Mouse (Mus musculus) intestine, postnatal 0 days (tissue): ENCODE results near the gene Plekhj1. TPM values are rescaled to one million over a fixed set of nuclear protein-coding genes. Genes with fewer than 3 reads are reported as not detected.
"Not testable (repeated sequence)": the region's sequence is repeated elsewhere in the genome, so short reads cannot be mapped to it uniquely, and the experiment has no call there.

Experiments
- ATAC-seq: fragments of 200-750 bp; cut with Nextera tagmentation; 2 replicates; pipeline ENCODE4 v1.8.0; 2017; ENCODE audit warnings: mild to moderate bottlenecking, moderate TSS enrichment, moderate library complexity
- H3K27ac ChIP-seq: fragments of 300-500 bp; sonication (generic); 2 replicates; pipeline ENCODE4 v1.5.1; 2014; ENCODE audit warnings: mild to moderate bottlenecking, low read depth, low read length, moderate library complexity
- H3K27me3 ChIP-seq: fragments of 300-500 bp; sonication (generic); replicated peaks from 2 replicates; pipeline ENCODE4 v1.6.1; 2014; ENCODE audit warnings: low read length, mixed read lengths; ENCODE audit not compliant: control insufficient read depth, insufficient read depth
- H3K36me3 ChIP-seq: fragments of 300-500 bp; sonication (generic); 2 replicates; pipeline ENCODE4 v1.6.1; 2014; ENCODE audit warnings: mild to moderate bottlenecking, moderate library complexity; ENCODE audit not compliant: control insufficient read depth, insufficient read depth
- H3K4me1 ChIP-seq: fragments of 300-500 bp; sonication (generic); replicated peaks from 2 replicates; pipeline ENCODE4 v1.6.1; 2014; ENCODE audit warnings: antibody characterized with exemption, low read length, mixed read lengths; ENCODE audit not compliant: control insufficient read depth, insufficient read depth
- H3K4me2 ChIP-seq: fragments of 300-500 bp; sonication (generic); replicated peaks from 2 replicates; pipeline ENCODE4 v1.6.1; 2014; ENCODE audit warnings: low read depth, mild to moderate bottlenecking, moderate library complexity
- H3K4me3 ChIP-seq: fragments of 300-500 bp; sonication (generic); 2 replicates; pipeline ENCODE4 v1.5.1; 2014; ENCODE audit warnings: low read depth, low read length
- H3K9ac ChIP-seq: fragments of 300-500 bp; sonication (generic); 2 replicates; pipeline ENCODE4 v1.6.1; 2014; ENCODE audit warnings: mild to moderate bottlenecking, low read depth, low read length
- H3K9me3 ChIP-seq: fragments of 300-500 bp; sonication (generic); 2 replicates; pipeline ENCODE4 v1.6.1; 2016; ENCODE audit warnings: mixed run types; ENCODE audit not compliant: control insufficient read depth
- CTCF ChIP-seq: sonication (generic); IDR thresholded peaks from 2 replicates; pipeline ENCODE4 v1.5.1; 2016; ENCODE audit warnings: low read depth, mild to moderate bottlenecking, control low read depth, antibody characterized with exemption, moderate library complexity
- WGBS: fragments of 180-500 bp; shearing (Covaris S2); extraction: QIAGEN DNeasy Blood & Tissue Kit; methylation state at CpG from one replicate; pipeline ENCODE4 v1.1.7; 2014; 5-methylcytosine and 5-hydroxymethylcytosine counted together
- polyA plus RNA-seq: library from polyadenylated mRNA; unstranded; fragments of >200 nt; fragmentation: Nextera tagmentation; extraction: Ambion mirVana; gene quantifications from 2 replicates; pipeline ENCODE4 v1.2.1, GENCODE M21; 2015

Plekhj1 gene
- polyA plus RNA-seq, 1 experiment from 2014 or later, result 60.9 TPM

- Histone ChIP-seq H3K4me1 (peaks cover 7% of the 10 kb centered on the region; the same call in 1 of the 2 replicates), H3K36me3 (peaks cover 18% of the 10 kb centered on the region), H3K4me2 (no peak overlapping the region), H3K9me3 (no peaks in the 10 kb centered on the region), H3K9ac (no peak overlapping the region), H3K27ac (no peak overlapping the region), H3K27me3 (peaks cover 36% of the 10 kb centered on the region), H3K4me3 (no peak overlapping the region)
- no peak for TF ChIP-seq CTCF
- ATAC-seq, result no peak
- WGBS, result 76% methylated on average over 7 of the region's 7 CpGs
These were observed 34.4 kb upstream of the Plekhj1 start for GRCm38 (mm10) chr10:80832818-80833217.

GRCm38 (mm10) chr10:80831136-80831535, 32.7 kb upstream of the Plekhj1 start:
- Histone ChIP-seq H3K9me3 (no peaks in the 10 kb centered on the region), H3K4me2 (peak overlapping the region; percentile 32; the same call in 1 of the 2 replicates), H3K4me1 (peaks cover 7% of the 10 kb centered on the region; the same call in 1 of the 2 replicates), H3K4me3 (no peak overlapping the region), H3K9ac (no peak overlapping the region), H3K27ac (0 out of 2 replicates have a peak overlapping the region, but pooled peaks have one; percentile 8), H3K27me3 (peaks cover 27% of the 10 kb centered on the region), H3K36me3 (peaks cover 18% of the 10 kb centered on the region)
- WGBS, result 3% methylated on average over 9 of the region's 9 CpGs
- ATAC-seq, result peak; percentile 11; the same call in 1 of the 2 replicates
- TF ChIP-seq CTCF, result no peak

GRCm38 (mm10) chr10:80829359-80830278, 31.2 kb upstream of the Plekhj1 start:
- no peaks in the 10 kb centered on the region for H3K9me3 ChIP-seq
- H3K4me3 ChIP-seq, result no peak overlapping the region
- H3K4me1 ChIP-seq, result peaks cover 7% of the 10 kb centered on the region; the same call in 1 of the 2 replicates
- 52% methylated on average over 1 of the region's 1 CpGs for WGBS
- TF ChIP-seq CTCF, result no peak
- peak overlapping the region; percentile 40; the same call in 1 of the 2 replicates for H3K9ac ChIP-seq
- H3K27ac ChIP-seq, result peak overlapping the region; percentile 1; the same call in 1 of the 2 replicates
- H3K4me2 ChIP-seq, result no peak overlapping the region
- peaks cover 13% of the 10 kb centered on the region for H3K27me3 ChIP-seq
- H3K36me3 ChIP-seq, result peaks cover 18% of the 10 kb centered on the region
- no peak for ATAC-seq

- WGBS, result 66% methylated on average over 7 of the region's 9 CpGs
- H3K27me3 ChIP-seq, ATAC-seq, H3K4me1 ChIP-seq, H3K9ac ChIP-seq, H3K27ac ChIP-seq, H3K9me3 ChIP-seq: not testable (repeated sequence)
- peak overlapping the region; percentile 94 for H3K4me2 ChIP-seq
- H3K36me3 ChIP-seq, result peaks cover 18% of the 10 kb centered on the region
- 0 out of 2 replicates have a peak overlapping the region, but pooled peaks have one; percentile 62 for H3K4me3 ChIP-seq
These were observed 30.2 kb upstream of the Plekhj1 start for GRCm38 (mm10) chr10:80828587-80828986.

- 59% methylated on average over 10 of the region's 10 CpGs for WGBS
These were observed 29.5 kb upstream of the Plekhj1 start for GRCm38 (mm10) chr10:80827870-80828420.

More at GRCm38 (mm10) chr10:80827870-80828420, 29.5 kb upstream of the Plekhj1 start:
- Histone ChIP-seq H3K36me3 (peaks cover 18% of the 10 kb centered on the region), H3K27ac (no peak overlapping the region), H3K9me3 (no peaks in the 10 kb centered on the region), H3K4me2 (peak overlapping the region; percentile 94), H3K27me3 (no peaks in the 10 kb centered on the region), H3K4me1 (peaks cover 7% of the 10 kb centered on the region; the same call in 1 of the 2 replicates), H3K4me3 (peak overlapping the region; percentile 62), H3K9ac (peak overlapping the region; percentile 71)
- no peak for ATAC-seq
- TF ChIP-seq CTCF, result no peak
